Mouse (Mus musculus): ENCODE data around the gene Gtsf2. TPM values are rescaled to one million over a fixed set of nuclear protein-coding genes. Genes with fewer than 3 reads are reported as not detected.

Gtsf2 gene
- polyA plus RNA-seq, 1 experiment = not detected

- H3K79me2 ChIP-seq (ENCODE audit: control insufficient read depth, insufficient read depth) = no peaks in the 10 kb centered on the region
- no peak overlapping the region for H3K4me3 ChIP-seq
- no peak overlapping the region for H3K4me2 ChIP-seq (ENCODE audit: low read depth)
- no peak for TF ChIP-seq POLR2A (IDR thresholded peaks at IDR 0.05; ENCODE audit: insufficient read length, low read depth)
- TF ChIP-seq MYOD1 (IDR thresholded peaks at IDR 0.05; ENCODE audit: control insufficient read depth in 1 of 3, insufficient read length in 2 of 3, low read depth in 2 of 3) = no peak
- TF ChIP-seq USF1 (IDR thresholded peaks at IDR 0.05; ENCODE audit: low read depth) = no peak
- TF ChIP-seq TCF12 (IDR thresholded peaks at IDR 0.05; ENCODE audit: insufficient read depth, poor library complexity, severe bottlenecking) = no peak
- no peak for TF ChIP-seq REST (IDR thresholded peaks at IDR 0.05; ENCODE audit: insufficient read depth, insufficient read length)
- no peak for TF ChIP-seq TCF3 (IDR thresholded peaks at IDR 0.05; ENCODE audit: insufficient read length, low read depth)
- no peak for TF ChIP-seq POLR2AphosphoS2 (IDR thresholded peaks at IDR 0.05; ENCODE audit: insufficient read length, low read depth)
- no peak for TF ChIP-seq MYOG (IDR thresholded peaks at IDR 0.05; ENCODE audit: control insufficient read depth in 1 of 3, insufficient read depth in 1 of 3, insufficient read length in 2 of 3, low read depth in 2 of 3)
- TF ChIP-seq MAX (IDR thresholded peaks at IDR 0.05; ENCODE audit: low read depth) = no peak
- TF ChIP-seq E2F4 (IDR thresholded peaks at IDR 0.05; ENCODE audit: insufficient read depth) = no peak
- no peak for TF ChIP-seq SRF (IDR thresholded peaks at IDR 0.05; ENCODE audit: control insufficient read depth, insufficient read length, low read depth)
- TF ChIP-seq CEBPB (IDR thresholded peaks at IDR 0.05; ENCODE audit: insufficient read depth, poor library complexity, severe bottlenecking) = no peak
- H3K27me3 ChIP-seq (ENCODE audit: control insufficient read depth, insufficient read depth, insufficient read length) = no peaks in the 10 kb centered on the region
- no peak overlapping the region for H3ac ChIP-seq (ENCODE audit: control insufficient read depth, insufficient read length)
- H3K36me3 ChIP-seq (ENCODE audit: control insufficient read depth, insufficient read depth) = no peaks in the 10 kb centered on the region
Measured at GRCm38 (mm10) chr15:103473769-103474168, 25.5 kb upstream of the Gtsf2 start.

GRCm38 (mm10) chr15:103473182-103473581 lies 24.9 kb upstream of the Gtsf2 start:
- Histone ChIP-seq H3K4me2 (ENCODE audit: low read depth) (no peak overlapping the region), H3ac (ENCODE audit: control insufficient read depth, insufficient read length) (no peak overlapping the region), H3K36me3 (ENCODE audit: control insufficient read depth, insufficient read depth) (no peaks in the 10 kb centered on the region), H3K4me3 (no peak overlapping the region), H3K27me3 (ENCODE audit: control insufficient read depth, insufficient read depth, insufficient read length) (no peaks in the 10 kb centered on the region), H3K79me2 (ENCODE audit: control insufficient read depth, insufficient read depth) (no peaks in the 10 kb centered on the region)
- no peak for TF ChIP-seq CEBPB (IDR thresholded peaks at IDR 0.05; ENCODE audit: insufficient read depth, poor library complexity, severe bottlenecking)
- TF ChIP-seq TCF12 (IDR thresholded peaks at IDR 0.05; ENCODE audit: insufficient read depth, poor library complexity, severe bottlenecking) = no peak
- no peak for TF ChIP-seq TCF3 (IDR thresholded peaks at IDR 0.05; ENCODE audit: insufficient read length, low read depth)
- TF ChIP-seq MYOG (IDR thresholded peaks at IDR 0.05; ENCODE audit: control insufficient read depth in 1 of 3, insufficient read depth in 1 of 3, insufficient read length in 2 of 3, low read depth in 2 of 3) = no peak
- TF ChIP-seq MYOD1 (IDR thresholded peaks at IDR 0.05; ENCODE audit: control insufficient read depth in 1 of 3, insufficient read length in 2 of 3, low read depth in 2 of 3) = no peak
- no peak for TF ChIP-seq REST (IDR thresholded peaks at IDR 0.05; ENCODE audit: insufficient read depth, insufficient read length)
- TF ChIP-seq SRF (IDR thresholded peaks at IDR 0.05; ENCODE audit: control insufficient read depth, insufficient read length, low read depth) = no peak
- no peak for TF ChIP-seq MAX (IDR thresholded peaks at IDR 0.05; ENCODE audit: low read depth)
- TF ChIP-seq POLR2A (IDR thresholded peaks at IDR 0.05; ENCODE audit: insufficient read length, low read depth) = no peak
- no peak for TF ChIP-seq POLR2AphosphoS2 (IDR thresholded peaks at IDR 0.05; ENCODE audit: insufficient read length, low read depth)
- no peak for TF ChIP-seq E2F4 (IDR thresholded peaks at IDR 0.05; ENCODE audit: insufficient read depth)
- TF ChIP-seq USF1 (IDR thresholded peaks at IDR 0.05; ENCODE audit: low read depth) = no peak

- no peak for TF ChIP-seq USF1 (IDR thresholded peaks at IDR 0.05; ENCODE audit: low read depth)
- no peak for TF ChIP-seq MYOD1 (IDR thresholded peaks at IDR 0.05; ENCODE audit: control insufficient read depth in 1 of 3, insufficient read length in 2 of 3, low read depth in 2 of 3)
- no peak for TF ChIP-seq SRF (IDR thresholded peaks at IDR 0.05; ENCODE audit: control insufficient read depth, insufficient read length, low read depth)
- TF ChIP-seq CEBPB (IDR thresholded peaks at IDR 0.05; ENCODE audit: insufficient read depth, poor library complexity, severe bottlenecking) = no peak
- no peak for TF ChIP-seq TCF3 (IDR thresholded peaks at IDR 0.05; ENCODE audit: insufficient read length, low read depth)
- TF ChIP-seq POLR2AphosphoS2 (IDR thresholded peaks at IDR 0.05; ENCODE audit: insufficient read length, low read depth) = no peak
- no peak for TF ChIP-seq TCF12 (IDR thresholded peaks at IDR 0.05; ENCODE audit: insufficient read depth, poor library complexity, severe bottlenecking)
- TF ChIP-seq E2F4 (IDR thresholded peaks at IDR 0.05; ENCODE audit: insufficient read depth) = no peak
- no peak for TF ChIP-seq POLR2A (IDR thresholded peaks at IDR 0.05; ENCODE audit: insufficient read length, low read depth)
- TF ChIP-seq MAX (IDR thresholded peaks at IDR 0.05; ENCODE audit: low read depth) = no peak
- no peak for TF ChIP-seq REST (IDR thresholded peaks at IDR 0.05; ENCODE audit: insufficient read depth, insufficient read length)
- TF ChIP-seq MYOG (IDR thresholded peaks at IDR 0.05; ENCODE audit: control insufficient read depth in 1 of 3, insufficient read depth in 1 of 3, insufficient read length in 2 of 3, low read depth in 2 of 3) = no peak
- Histone ChIP-seq H3K79me2 (ENCODE audit: control insufficient read depth, insufficient read depth) (no peaks in the 10 kb centered on the region), H3K36me3 (ENCODE audit: control insufficient read depth, insufficient read depth) (no peaks in the 10 kb centered on the region), H3K4me3 (no peak overlapping the region), H3ac (ENCODE audit: control insufficient read depth, insufficient read length) (no peak overlapping the region), H3K27me3 (ENCODE audit: control insufficient read depth, insufficient read depth, insufficient read length) (no peaks in the 10 kb centered on the region), H3K4me2 (ENCODE audit: low read depth) (no peak overlapping the region)
Measured at GRCm38 (mm10) chr15:103472265-103472664, 24.0 kb upstream of the Gtsf2 start.

- Histone ChIP-seq H3K36me3 (ENCODE audit: control insufficient read depth, insufficient read depth) (no peaks in the 10 kb centered on the region), H3K4me2 (ENCODE audit: low read depth) (peak overlapping the region; percentile 21), H3ac (ENCODE audit: control insufficient read depth, insufficient read length) (no peak overlapping the region), H3K4me3 (no peak overlapping the region), H3K79me2 (ENCODE audit: control insufficient read depth, insufficient read depth) (no peaks in the 10 kb centered on the region), H3K27me3 (ENCODE audit: control insufficient read depth, insufficient read depth, insufficient read length) (no peaks in the 10 kb centered on the region)
- TF ChIP-seq USF1 (IDR thresholded peaks at IDR 0.05; ENCODE audit: low read depth) (no peak), MAX (IDR thresholded peaks at IDR 0.05; ENCODE audit: low read depth) (no peak), MYOD1 (IDR thresholded peaks at IDR 0.05; ENCODE audit: control insufficient read depth in 1 of 3, insufficient read length in 2 of 3, low read depth in 2 of 3) (no peak), E2F4 (IDR thresholded peaks at IDR 0.05; ENCODE audit: insufficient read depth) (no peak), SRF (IDR thresholded peaks at IDR 0.05; ENCODE audit: control insufficient read depth, insufficient read length, low read depth) (no peak), POLR2AphosphoS2 (IDR thresholded peaks at IDR 0.05; ENCODE audit: insufficient read length, low read depth) (no peak), TCF12 (IDR thresholded peaks at IDR 0.05; ENCODE audit: insufficient read depth, poor library complexity, severe bottlenecking) (no peak), POLR2A (IDR thresholded peaks at IDR 0.05; ENCODE audit: insufficient read length, low read depth) (no peak), TCF3 (IDR thresholded peaks at IDR 0.05; ENCODE audit: insufficient read length, low read depth) (no peak), CEBPB (IDR thresholded peaks at IDR 0.05; ENCODE audit: insufficient read depth, poor library complexity, severe bottlenecking) (no peak)
Measured at GRCm38 (mm10) chr15:103471488-103472194, 23.4 kb upstream of the Gtsf2 start.
